Mouse (Mus musculus): Measurements from ENCODE around the gene Prpsap1. TPM values are rescaled to one million over a fixed set of nuclear protein-coding genes. Genes with fewer than 3 reads are reported as not detected.

Gene Prpsap1
- polyA plus RNA-seq, 1 experiment from 2014 or later: 162 TPM

GRCm38 (mm10) chr11:116435992-116436724 lies 57.8 kb downstream of the Prpsap1 start:
- no peaks in the 10 kb centered on the region for H3K9me3 ChIP-seq (ENCODE audit: control insufficient read depth, low read length)
- no peak overlapping the region for H3K27ac ChIP-seq
- 58% methylated on average over 5 of the region's 5 CpGs for WGBS
- H3K9ac ChIP-seq: peak overlapping the region; percentile 89; the same call in 1 of the 2 replicates
- H3K36me3 ChIP-seq (replicated peaks; ENCODE audit: control insufficient read depth, insufficient read depth): peaks cover 30% of the 10 kb centered on the region
- peak overlapping the region; percentile 80; the same call in 1 of the 2 replicates for H3K4me3 ChIP-seq (replicated peaks; ENCODE audit: low read length)
- no peak for DNase-seq (ENCODE audit: low spot score)
- peak overlapping the region; percentile 57 for H3K4me2 ChIP-seq (replicated peaks)
- peaks cover 22% of the 10 kb centered on the region for H3K4me1 ChIP-seq (replicated peaks; ENCODE audit: control insufficient read depth, insufficient read depth, low read length)
- no peak for ATAC-seq (ENCODE audit: low FRiP score)
- no peaks in the 10 kb centered on the region for H3K27me3 ChIP-seq (ENCODE audit: control insufficient read depth, insufficient read depth, low read length)

- ATAC-seq (ENCODE audit: low FRiP score) (no peak), DNase-seq (ENCODE audit: low spot score) (no peak)
- H3K27ac ChIP-seq: peak overlapping the region; percentile 91
- peak overlapping the region; percentile 57 for H3K4me2 ChIP-seq (replicated peaks)
- H3K4me3 ChIP-seq (replicated peaks; ENCODE audit: low read length): peak overlapping the region; percentile 80
- H3K9ac ChIP-seq: peak overlapping the region; percentile 89
- peaks cover 30% of the 10 kb centered on the region for H3K36me3 ChIP-seq (replicated peaks; ENCODE audit: control insufficient read depth, insufficient read depth)
- H3K4me1 ChIP-seq (replicated peaks; ENCODE audit: control insufficient read depth, insufficient read depth, low read length): peaks cover 22% of the 10 kb centered on the region
- 49% methylated on average over 12 of the region's 12 CpGs for WGBS
- no peaks in the 10 kb centered on the region for H3K27me3 ChIP-seq (ENCODE audit: control insufficient read depth, insufficient read depth, low read length)
- H3K9me3 ChIP-seq (ENCODE audit: control insufficient read depth, low read length): no peaks in the 10 kb centered on the region
These were observed 58.8 kb downstream of the Prpsap1 start for GRCm38 (mm10) chr11:116434967-116435752.

- DNase-seq (ENCODE audit: low spot score) (peak; percentile 67), ATAC-seq (ENCODE audit: low FRiP score) (no peak)
- H3K4me3 ChIP-seq (replicated peaks; ENCODE audit: low read length): peak overlapping the region; percentile 80
- peaks cover 27% of the 10 kb centered on the region for H3K36me3 ChIP-seq (replicated peaks; ENCODE audit: control insufficient read depth, insufficient read depth)
- H3K9me3 ChIP-seq (ENCODE audit: control insufficient read depth, low read length): no peaks in the 10 kb centered on the region
- no peaks in the 10 kb centered on the region for H3K27me3 ChIP-seq (ENCODE audit: control insufficient read depth, insufficient read depth, low read length)
- peaks cover 22% of the 10 kb centered on the region for H3K4me1 ChIP-seq (replicated peaks; ENCODE audit: control insufficient read depth, insufficient read depth, low read length)
- H3K4me2 ChIP-seq (replicated peaks): peak overlapping the region; percentile 57
- H3K27ac ChIP-seq: peak overlapping the region; percentile 91
- WGBS: under 1% methylated on average over 40 of the region's 67 CpGs
- peak overlapping the region; percentile 89 for H3K9ac ChIP-seq
These were observed 59.6 kb downstream of the Prpsap1 start for GRCm38 (mm10) chr11:116434287-116434966.

GRCm38 (mm10) chr11:116433356-116434286 lies 60.4 kb downstream of the Prpsap1 start, which contains the start of gene Ubald2:
TSS of gene Ubald2 (plus strand) at chr11:116434094.
- peaks cover 22% of the 10 kb centered on the region for H3K4me1 ChIP-seq (replicated peaks; ENCODE audit: control insufficient read depth, insufficient read depth, low read length)
- no peaks in the 10 kb centered on the region for H3K27me3 ChIP-seq (ENCODE audit: control insufficient read depth, insufficient read depth, low read length)
- no peaks in the 10 kb centered on the region for H3K9me3 ChIP-seq (ENCODE audit: control insufficient read depth, low read length)
- DNase-seq (ENCODE audit: low spot score) (peak; percentile 98), ATAC-seq (ENCODE audit: low FRiP score) (peak; percentile 98)
- 2% methylated on average over 60 of the region's 66 CpGs for WGBS
- H3K27ac ChIP-seq: peak within 1 kb of the TSS; percentile 91
- H3K9ac ChIP-seq: peak within 1 kb of the TSS; percentile 89
- peak within 1 kb of the TSS; percentile 80 for H3K4me3 ChIP-seq (replicated peaks; ENCODE audit: low read length)
- H3K36me3 ChIP-seq (replicated peaks; ENCODE audit: control insufficient read depth, insufficient read depth): peaks cover 20% of the 10 kb centered on the region
- peak within 1 kb of the TSS; percentile 57 for H3K4me2 ChIP-seq (replicated peaks)

- no peak overlapping the region for H3K4me2 ChIP-seq (replicated peaks)
- no peaks in the 10 kb centered on the region for H3K27me3 ChIP-seq (ENCODE audit: control insufficient read depth, insufficient read depth, low read length)
- ATAC-seq (ENCODE audit: low FRiP score): no peak
- H3K36me3 ChIP-seq (replicated peaks; ENCODE audit: control insufficient read depth, insufficient read depth): peaks cover 20% of the 10 kb centered on the region
- no peak overlapping the region for H3K27ac ChIP-seq
- no peak for DNase-seq (ENCODE audit: low spot score)
- H3K9ac ChIP-seq: no peak overlapping the region
- no peaks in the 10 kb centered on the region for H3K9me3 ChIP-seq (ENCODE audit: control insufficient read depth, low read length)
- no peak overlapping the region for H3K4me3 ChIP-seq (replicated peaks; ENCODE audit: low read length)
- peaks cover 22% of the 10 kb centered on the region for H3K4me1 ChIP-seq (replicated peaks; ENCODE audit: control insufficient read depth, insufficient read depth, low read length)
- 65% methylated on average over 8 of the region's 8 CpGs for WGBS
These were observed 61.2 kb downstream of the Prpsap1 start for GRCm38 (mm10) chr11:116432593-116433355.

- no peak overlapping the region for H3K4me2 ChIP-seq (replicated peaks)
- ATAC-seq (ENCODE audit: low FRiP score): no peak
- DNase-seq (ENCODE audit: low spot score): no peak
- no peaks in the 10 kb centered on the region for H3K27me3 ChIP-seq (ENCODE audit: control insufficient read depth, insufficient read depth, low read length)
- no peak overlapping the region for H3K27ac ChIP-seq
- WGBS: 52% methylated on average over 6 of the region's 6 CpGs
- H3K36me3 ChIP-seq (replicated peaks; ENCODE audit: control insufficient read depth, insufficient read depth): peaks cover 14% of the 10 kb centered on the region
- H3K9me3 ChIP-seq (ENCODE audit: control insufficient read depth, low read length): no peaks in the 10 kb centered on the region
- no peak overlapping the region for H3K4me3 ChIP-seq (replicated peaks; ENCODE audit: low read length)
- peaks cover 21% of the 10 kb centered on the region for H3K4me1 ChIP-seq (replicated peaks; ENCODE audit: control insufficient read depth, insufficient read depth, low read length)
- H3K9ac ChIP-seq: no peak overlapping the region
These were observed 61.9 kb downstream of the Prpsap1 start for GRCm38 (mm10) chr11:116432127-116432526.

- ATAC-seq (ENCODE audit: low FRiP score): no peak
These were observed 62.4 kb downstream of the Prpsap1 start for GRCm38 (mm10) chr11:116431428-116432077.

More at GRCm38 (mm10) chr11:116431428-116432077, 62.4 kb downstream of the Prpsap1 start:
- Histone ChIP-seq H3K4me3 (replicated peaks; ENCODE audit: low read length) (no peak overlapping the region), H3K4me2 (replicated peaks) (no peak overlapping the region), H3K9ac (no peak overlapping the region), H3K27me3 (ENCODE audit: control insufficient read depth, insufficient read depth, low read length) (no peaks in the 10 kb centered on the region), H3K4me1 (replicated peaks; ENCODE audit: control insufficient read depth, insufficient read depth, low read length) (peaks cover 15% of the 10 kb centered on the region), H3K27ac (no peak overlapping the region), H3K9me3 (ENCODE audit: control insufficient read depth, low read length) (no peaks in the 10 kb centered on the region), H3K36me3 (replicated peaks; ENCODE audit: control insufficient read depth, insufficient read depth) (peaks cover 8% of the 10 kb centered on the region; the same call in 1 of the 2 replicates)
- 52% methylated on average over 11 of the region's 11 CpGs for whole genome bisulfite sequencing
- no peak for DNase-seq (ENCODE audit: low spot score)
